ENCODE assay signal across 26 mouse cellular contexts in the genomic region with DNA sequence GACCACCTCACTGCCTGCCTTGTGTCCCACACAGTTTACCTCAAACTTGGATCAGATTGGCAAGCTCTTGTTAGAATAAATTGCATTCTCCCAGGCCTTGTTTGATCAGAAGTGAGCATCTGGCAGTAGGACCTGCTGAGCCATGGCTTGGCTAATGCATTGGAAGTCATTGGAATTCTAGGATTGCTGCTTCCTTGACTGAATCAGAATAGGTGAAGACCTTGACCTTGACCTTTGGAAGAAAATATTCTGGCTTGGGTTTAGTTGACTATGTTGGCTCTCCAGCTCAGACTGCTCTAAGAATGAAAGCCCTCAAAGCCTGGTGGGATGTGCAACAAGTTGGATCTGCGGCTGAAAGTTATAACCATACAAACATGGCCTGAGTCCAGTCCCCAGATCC. TPM values are rescaled to one million over a fixed set of nuclear protein-coding genes. Genes with fewer than 3 reads are reported as not detected.
"Had no signal": no experiment of that assay in that cellular context is flagged by ENCODE, and none has a peak within 500 bp of the region (broad histone marks: within the 10 kb centered on the region; RNA-seq: fewer than 3 reads in every experiment).

No protein-coding gene starts in this region.

- DNase-seq: gastrocnemius, postnatal 14 days; gastrocnemius, postnatal 36 days; heart, adult 2 months; heart, postnatal 14 days; heart, postnatal 36 days; kidney, adult 11 months; kidney, adult 9 months; kidney, postnatal 14 days; kidney, postnatal 36 days; layer of hippocampus, postnatal 36 days; left cerebral cortex, postnatal 4 days; lung, adult 18-20 months had no signal

- H3K27ac ChIP-seq: heart, adult 2 months; heart, embryonic 13.5 days; heart, embryonic 15.5 days; hindbrain, embryonic 13.5 days; hindbrain, embryonic 15.5 days; hindbrain, postnatal 0 days; kidney, embryonic 15.5 days; kidney, postnatal 0 days; limb, embryonic 13.5 days; limb, embryonic 15.5 days; liver, embryonic 12.5 days; liver, embryonic 14.5 days had no signal

- H3K4me1 ChIP-seq: heart, embryonic 15.5 days; limb, embryonic 13.5 days; limb, embryonic 15.5 days; liver, embryonic 12.5 days had no signal

- H3K4me3 ChIP-seq: heart, adult 2 months; heart, embryonic 13.5 days; heart, embryonic 15.5 days; hindbrain, embryonic 13.5 days; hindbrain, embryonic 15.5 days; kidney, embryonic 15.5 days; limb, embryonic 13.5 days; limb, embryonic 15.5 days; liver, embryonic 12.5 days had no signal

RNA-seq across cellular contexts. Expression of a gene that starts 31.0 kb away (rescaled TPM):
- polyA plus RNA-seq: heart, embryonic 11.5 days; heart, embryonic 13.5 days; hindbrain, embryonic 11.5 days; limb, embryonic 11.5 days had no signal
